Mouse (Mus musculus): ENCODE results near the gene Fgfr4. TPM values are rescaled to one million over a fixed set of nuclear protein-coding genes. Genes with fewer than 3 reads are reported as not detected.

Gene Fgfr4
- total RNA-seq, 2 experiments from 2014 or later, result 28.4 to 38.7 TPM

- DNase-seq (ENCODE audit: low spot score in 2 of 2), result no peak
Observed at GRCm38 (mm10) chr13:55209649-55210192, 57.3 kb downstream of the Fgfr4 start, which contains the start of gene Nsd1. Nsd1 (plus strand) TSS chr13:55209782.

- DNase-seq (ENCODE audit: low spot score in 2 of 2), result peak; percentile 44 to 51
Observed at GRCm38 (mm10) chr13:55210193-55210970, 57.9 kb downstream of the Fgfr4 start.

GRCm38 (mm10) chr13:55210971-55211220 is 58.5 kb downstream of the Fgfr4 start:
- DNase-seq (ENCODE audit: low spot score in 2 of 2), result peak in 1 of 2 experiments; percentile 74

DNA sequence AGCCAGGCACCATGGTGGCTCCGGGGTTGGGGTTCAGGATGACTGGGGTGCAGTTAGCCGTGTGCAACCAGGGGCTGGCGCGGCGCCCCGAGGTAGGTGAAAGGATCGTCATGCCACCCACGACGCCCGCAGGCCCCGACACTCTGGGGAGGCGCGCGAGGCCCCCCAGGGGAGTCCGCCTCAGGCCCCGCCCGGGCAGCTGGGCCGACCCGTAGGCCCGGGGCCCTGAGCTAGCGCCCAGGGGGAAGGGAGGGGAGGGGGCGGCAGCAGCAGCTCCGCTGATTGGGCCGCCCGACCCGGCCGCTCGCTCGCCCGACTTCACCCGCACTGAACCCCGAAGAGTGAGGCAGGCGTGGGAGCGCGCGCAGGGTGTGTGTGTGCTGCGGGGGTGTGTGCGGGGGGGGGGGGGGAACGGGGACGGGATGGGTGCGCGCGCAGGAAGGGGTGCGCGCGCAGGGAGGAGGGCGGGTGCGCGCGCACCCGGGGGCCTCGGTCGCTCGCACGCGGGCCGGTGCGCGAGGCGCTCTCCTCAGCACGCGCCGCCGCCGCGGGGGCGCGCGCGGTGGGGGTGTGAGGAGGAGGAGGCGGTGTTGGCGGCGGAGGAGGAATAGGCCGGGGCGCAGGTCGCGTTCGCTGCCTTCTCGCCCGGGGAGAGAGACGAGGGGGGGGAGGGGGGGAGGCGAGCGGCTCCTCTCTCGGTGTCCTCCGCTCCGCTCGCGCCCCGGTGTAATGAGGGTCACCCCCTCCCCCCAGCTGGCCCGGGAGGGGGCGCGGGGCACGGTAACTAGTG is 59.0 kb downstream of the Fgfr4 start:
- peak; percentile 81 to 87 for DNase-seq (ENCODE audit: low spot score in 2 of 2)

DNA sequence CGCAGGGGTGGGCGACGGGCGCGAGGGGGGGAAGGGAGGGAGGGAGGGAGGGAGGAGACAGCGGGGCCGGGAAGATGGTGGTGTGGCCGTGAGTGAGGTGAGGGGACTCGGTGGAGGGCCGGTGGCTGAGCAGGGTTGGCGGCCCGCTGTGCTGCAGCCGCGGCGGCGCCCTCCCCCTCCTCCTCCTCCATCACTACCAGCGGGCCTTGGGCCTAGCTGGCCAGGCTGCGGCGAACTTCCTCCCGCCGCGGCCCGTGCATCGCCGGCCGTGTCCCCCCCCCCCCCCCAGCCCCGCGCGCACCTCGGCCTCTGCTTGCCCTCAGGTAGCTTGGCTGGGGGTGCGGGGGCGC is 59.5 kb downstream of the Fgfr4 start:
- peak; percentile 57 to 60 for DNase-seq (ENCODE audit: low spot score in 2 of 2)

DNA sequence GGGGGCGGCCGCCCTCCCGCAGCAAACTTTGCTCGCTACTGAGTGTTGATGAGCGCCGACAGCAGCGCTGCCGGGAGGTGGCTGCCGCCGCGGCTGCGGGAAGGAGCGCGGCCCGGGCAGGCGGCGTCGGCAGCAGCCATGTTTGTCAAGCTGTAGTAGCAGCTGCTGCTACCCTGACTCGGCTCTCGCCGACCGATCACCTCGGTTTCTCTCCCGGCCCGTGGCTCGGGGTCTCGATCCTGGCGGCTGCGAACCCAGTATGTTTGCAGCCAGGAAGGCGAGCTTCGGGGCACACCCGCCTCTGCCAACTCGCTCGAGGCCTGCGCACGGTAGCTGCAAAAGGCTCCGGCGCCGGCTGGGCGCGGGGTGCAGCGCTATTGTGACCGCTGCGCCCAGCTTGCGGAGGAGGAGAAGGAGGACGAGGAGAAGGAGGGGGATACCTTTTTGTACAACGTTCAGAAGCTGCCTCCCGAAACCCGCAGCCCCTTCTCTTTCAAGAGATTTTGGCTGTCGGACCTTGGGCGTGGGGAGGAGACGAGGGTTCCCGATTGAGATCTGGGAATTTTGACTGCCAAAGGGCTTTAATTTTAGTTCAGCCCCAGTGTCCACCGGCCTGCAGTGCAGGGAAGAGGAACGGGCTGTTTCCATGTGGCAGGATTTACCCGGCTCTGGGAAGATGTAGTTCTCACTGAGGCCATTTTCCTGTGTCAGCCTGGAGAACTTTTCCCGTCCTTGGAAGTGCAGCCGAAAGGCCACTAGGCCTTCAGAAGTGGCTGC is 60.1 kb downstream of the Fgfr4 start:
- DNase-seq (ENCODE audit: low spot score in 2 of 2), result peak; percentile 60 to 75

GRCm38 (mm10) chr13:55213138-55213806 is 60.8 kb downstream of the Fgfr4 start:
- no peak for DNase-seq (ENCODE audit: low spot score in 2 of 2)

Other genes starting within 250 kb of the Fgfr4 start
- gene Unc5a, start 203.2 kb upstream of the Fgfr4 start, total RNA-seq (2021), result 1 to 10 TPM; 7.4 to 9.1 TPM
- gene Hk3, start 131.3 kb upstream of the Fgfr4 start, total RNA-seq (2021), result 1 to 10 TPM; 1.1 to 2.6 TPM
- 10 to 100 TPM; 24.8 to 26.0 TPM for gene Uimc1, start 52.3 kb upstream of the Fgfr4 start, total RNA-seq (2021)
- 10 to 100 TPM; 44.3 to 54.4 TPM for gene Zfp346, start 47.3 kb upstream of the Fgfr4 start, total RNA-seq (2021)
- not detected for gene Gm17617, start 19.1 kb upstream of the Fgfr4 start, total RNA-seq (2021)
- gene Nsd1, start 57.1 kb downstream of the Fgfr4 start, total RNA-seq (2021), result 10 to 100 TPM; 76.4 to 82.4 TPM
- gene Prelid1, start 167.9 kb downstream of the Fgfr4 start, total RNA-seq (2021), result 100 to 1,000 TPM; 132 to 143 TPM
- 10 to 100 TPM; 52.3 to 52.7 TPM for gene Rab24, start 169.3 kb downstream of the Fgfr4 start, total RNA-seq (2021)
- gene Mxd3, start 177.2 kb downstream of the Fgfr4 start, total RNA-seq (2021), result under 1 TPM; 0.46 to 0.58 TPM
- gene Lman2, start 210.1 kb downstream of the Fgfr4 start, total RNA-seq (2021), result 100 to 1,000 TPM; 113 to 121 TPM
- gene Rgs14, start 217.1 kb downstream of the Fgfr4 start, total RNA-seq (2021), result under 1 TPM; 0.76 to 0.96 TPM
- gene Slc34a1, start 245.5 kb downstream of the Fgfr4 start, total RNA-seq (2021), result 1 to 10 TPM in 1 of 2 experiments, not detected in 1; 2.9 TPM